Mouse (Mus musculus): ENCODE data around the gene Capn13.

DNA sequence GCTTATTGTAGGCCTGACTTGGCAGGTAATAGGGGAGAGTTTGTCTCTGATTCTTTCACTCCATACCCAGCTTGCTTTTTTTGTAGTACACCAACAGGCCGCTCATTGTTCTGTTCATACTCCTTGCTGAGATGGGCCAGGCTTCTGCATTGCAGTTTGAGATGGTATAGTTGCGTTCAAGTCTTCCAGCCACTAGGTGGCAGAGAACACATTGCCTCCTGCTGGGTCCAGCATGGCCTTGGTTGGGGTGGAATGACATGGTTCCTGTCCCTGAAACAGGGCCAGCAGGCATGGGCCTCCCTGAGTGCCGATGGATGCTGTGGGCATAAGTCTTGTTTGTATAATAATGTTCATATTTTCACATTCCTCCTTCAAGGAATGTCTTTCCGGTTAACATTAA, 122.9 kb downstream of the Capn13 start:
- TF ChIP-seq CTCF (IDR thresholded peaks at IDR 0.05; ENCODE audit: low read depth, low read length) (no peak), POLR2AphosphoS5 (IDR thresholded peaks at IDR 0.05; ENCODE audit: insufficient replicate concordance, low read depth, low read length) (no peak), GATA1 (IDR thresholded peaks at IDR 0.05; ENCODE audit: borderline replicate concordance, low read length) (no peak), TAL1 (conservative IDR thresholded peaks at IDR 0.05; ENCODE audit: low read depth, low read length) (no peak)

Data from G1E (cell line).